Mouse (Mus musculus): ENCODE data around the gene Rhebl1. TPM values are rescaled to one million over a fixed set of nuclear protein-coding genes. Genes with fewer than 3 reads are reported as not detected.

Rhebl1 gene
- total RNA-seq, 2 experiments from 2014 or later = 11.8 to 12.1 TPM

GRCm38 (mm10) chr15:98904692-98905091 lies 10.4 kb upstream of the Rhebl1 start:
- intact Hi-C loops (cut with DNase I) = no loop called here
- Histone ChIP-seq H3K4me3 (no peak overlapping the region), H3K27ac (no peak overlapping the region)
- peak; percentile 71 for TF ChIP-seq CTCF (IDR thresholded peaks at IDR 0.05)
- no peak for DNase-seq (ENCODE audit: extremely low spot score in 1 of 2, low spot score in 2 of 2)

DNA sequence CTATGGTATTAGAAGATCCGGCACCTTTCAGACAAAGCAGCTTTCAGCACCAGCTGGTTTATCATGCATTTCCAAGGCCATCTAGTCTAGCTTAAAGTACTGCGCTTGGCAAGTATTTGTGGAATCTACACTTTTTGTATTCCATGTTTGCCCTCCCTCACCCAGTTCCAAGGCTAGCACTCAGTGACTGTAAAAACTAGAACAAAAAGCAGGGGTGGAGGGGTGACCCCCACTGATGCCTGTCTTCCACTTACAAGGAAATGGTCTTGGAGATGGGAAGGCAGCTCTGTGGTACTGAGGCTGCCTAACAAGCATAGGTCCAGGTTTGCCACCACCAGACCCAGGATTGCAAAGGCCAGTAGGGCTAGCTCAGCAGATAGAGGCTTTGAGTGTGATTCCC lies 8.3 kb upstream of the Rhebl1 start:
- no peak for TF ChIP-seq CTCF (IDR thresholded peaks at IDR 0.05)
- no peak overlapping the region for H3K27ac ChIP-seq
- no peak overlapping the region for H3K4me3 ChIP-seq
- DNase-seq (ENCODE audit: extremely low spot score in 1 of 2, low spot score in 2 of 2) = no peak
- intact Hi-C loops (cut with DNase I) = no loop called here

DNA sequence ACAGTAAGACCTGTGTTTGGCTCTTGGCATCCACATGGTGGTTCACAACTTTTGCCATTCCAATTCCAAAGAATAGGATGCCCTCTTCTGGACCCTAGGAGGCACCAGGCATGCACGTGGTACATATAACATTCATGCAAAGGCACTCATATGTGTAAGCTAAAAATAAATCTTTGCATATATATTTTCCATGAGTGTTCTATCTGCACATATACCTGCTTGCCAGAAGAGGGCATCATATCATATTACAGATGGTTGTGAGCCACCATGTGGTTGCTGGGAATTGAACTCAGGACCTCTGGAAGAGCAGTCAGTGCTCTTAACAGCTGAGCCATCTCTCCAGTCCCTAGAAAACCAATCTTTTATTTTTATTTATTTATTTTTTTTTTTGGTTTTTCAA lies 7.2 kb upstream of the Rhebl1 start:
- intact Hi-C loops (cut with DNase I) = no loop called here
- Histone ChIP-seq H3K27ac (no peak overlapping the region), H3K4me3 (no peak overlapping the region)
- DNase-seq (ENCODE audit: extremely low spot score in 1 of 2, low spot score in 2 of 2) = no peak
- TF ChIP-seq CTCF (IDR thresholded peaks at IDR 0.05) = peak; percentile 11

- no peak for TF ChIP-seq CTCF (IDR thresholded peaks at IDR 0.05)
- no peak within 1 kb of the TSS for H3K27ac ChIP-seq
- no peak within 1 kb of the TSS for H3K4me3 ChIP-seq
- intact Hi-C loops (cut with DNase I) = loop anchor here (10.0 kb wide), 1 partner anchor 307 kb away; no protein-coding TSS in a partner anchor
- DNase-seq (ENCODE audit: extremely low spot score in 1 of 2, low spot score in 2 of 2) = no peak
Observed at GRCm38 (mm10) chr15:98897928-98898800, 3.8 kb upstream of the Rhebl1 start, which contains the start of gene Dhh. TSS of gene Dhh (minus strand) at chr15:98898540.

GRCm38 (mm10) chr15:98897495-98897894 lies 3.2 kb upstream of the Rhebl1 start:
- Histone ChIP-seq H3K4me3 (no peak overlapping the region), H3K27ac (no peak overlapping the region)
- no peak for DNase-seq (ENCODE audit: extremely low spot score in 1 of 2, low spot score in 2 of 2)
- intact Hi-C loops (cut with DNase I) = loop anchor here (10.0 kb wide), 1 partner anchor 307 kb away; no protein-coding TSS in a partner anchor
- no peak for TF ChIP-seq CTCF (IDR thresholded peaks at IDR 0.05)

- DNase-seq (ENCODE audit: extremely low spot score in 1 of 2, low spot score in 2 of 2) = no peak
- Histone ChIP-seq H3K27ac (no peak overlapping the region), H3K4me3 (peak overlapping the region; percentile 27)
- intact Hi-C loops (cut with DNase I) = loop anchor here (10.0 kb wide), 1 partner anchor 309 kb away; no protein-coding TSS in a partner anchor
- TF ChIP-seq CTCF (IDR thresholded peaks at IDR 0.05) = no peak
Observed at GRCm38 (mm10) chr15:98895635-98896589, 1.6 kb upstream of the Rhebl1 start.

- no peak for DNase-seq (ENCODE audit: extremely low spot score in 1 of 2, low spot score in 2 of 2)
- intact Hi-C loops (cut with DNase I) = loop anchor here (10.0 kb wide), 1 partner anchor 310 kb away; no protein-coding TSS in a partner anchor
- Histone ChIP-seq H3K4me3 (peak overlapping the region; percentile 46), H3K27ac (no peak overlapping the region)
- TF ChIP-seq CTCF (IDR thresholded peaks at IDR 0.05) = no peak
Observed at GRCm38 (mm10) chr15:98894746-98895634, 650 bp upstream of the Rhebl1 start.

DNA sequence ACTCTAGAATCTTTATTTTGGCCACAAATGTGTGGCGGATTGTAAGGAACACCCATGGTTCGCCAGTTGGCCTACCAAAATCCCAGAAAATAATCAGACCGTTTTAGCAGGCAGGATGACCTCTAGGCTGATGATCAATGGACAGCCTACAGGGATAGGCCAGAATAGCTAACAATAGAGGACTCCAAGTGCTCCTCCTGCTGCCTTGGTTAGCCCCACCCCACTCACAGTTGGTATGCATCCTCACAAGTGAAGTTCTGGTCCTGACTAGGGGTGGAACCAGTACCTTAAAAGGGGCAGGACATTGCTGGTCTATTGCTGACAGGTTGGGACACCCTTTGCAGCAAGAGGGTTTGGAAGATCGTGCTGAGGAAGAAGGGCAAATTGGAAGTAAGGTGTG lies 1.3 kb downstream of the Rhebl1 start:
- no peak for DNase-seq (ENCODE audit: extremely low spot score in 1 of 2, low spot score in 2 of 2)
- no peak for TF ChIP-seq CTCF (IDR thresholded peaks at IDR 0.05)

GRCm38 (mm10) chr15:98891907-98892606 lies 2.3 kb downstream of the Rhebl1 start:
- peak; percentile 89 for TF ChIP-seq CTCF (IDR thresholded peaks at IDR 0.05)
- DNase-seq (ENCODE audit: extremely low spot score in 1 of 2, low spot score in 2 of 2) = peak; percentile 38 to 61
- no peak overlapping the region for H3K27ac ChIP-seq
- H3K4me3 ChIP-seq = no peak overlapping the region
- intact Hi-C loops (cut with DNase I) = loop anchor here (1.0 to 10.0 kb wide), 3 partner anchors 36 to 313 kb away; no protein-coding TSS in a partner anchor

More for the DNA sequence above, 1.3 kb downstream of the Rhebl1 start:
- intact Hi-C loops (cut with DNase I) = loop anchor here (10.0 kb wide), 1 partner anchor 312 kb away; no protein-coding TSS in a partner anchor
- Histone ChIP-seq H3K27ac (no peak overlapping the region), H3K4me3 (no peak overlapping the region)

DNA sequence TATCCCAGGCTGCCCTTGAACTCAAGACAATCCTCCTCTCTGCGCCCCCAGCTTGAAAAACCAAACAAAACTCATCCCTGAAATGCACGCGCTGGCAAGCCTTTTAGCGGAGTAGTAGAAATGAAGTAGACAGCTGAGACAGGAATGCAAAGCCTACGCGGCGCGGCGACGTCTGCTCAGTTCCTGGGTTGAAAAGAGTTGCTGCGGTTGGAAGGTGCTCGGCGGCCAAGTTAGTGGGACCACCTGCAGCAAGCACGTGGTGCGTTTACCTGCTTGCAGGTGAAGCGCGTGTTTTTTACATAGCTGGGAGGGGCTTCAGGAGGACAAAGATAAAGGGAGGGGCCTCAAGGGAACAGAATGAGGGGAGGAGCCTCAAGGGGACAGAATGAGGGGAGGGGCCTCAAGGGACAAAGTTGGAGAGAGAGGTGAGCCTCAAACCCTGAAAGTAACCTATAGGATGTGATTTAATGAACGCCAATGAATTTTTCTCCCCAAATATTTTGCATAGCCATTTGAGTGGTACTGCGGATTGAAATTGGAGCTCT lies 3.1 kb downstream of the Rhebl1 start:
- Histone ChIP-seq H3K27ac (no peak overlapping the region), H3K4me3 (no peak overlapping the region)
- intact Hi-C loops (cut with DNase I) = loop anchor here (10.0 kb wide), 1 partner anchor 314 kb away; no protein-coding TSS in a partner anchor
- TF ChIP-seq CTCF (IDR thresholded peaks at IDR 0.05) = no peak
- no peak for DNase-seq (ENCODE audit: extremely low spot score in 1 of 2, low spot score in 2 of 2)
